ENCODE assay signal across 29 mouse cellular contexts in genomic region chr11:67972606-67973005, GRCm38 (mm10). TPM values are rescaled to one million over a fixed set of nuclear protein-coding genes. Genes with fewer than 3 reads are reported as not detected.
DNase-seq lines count a peak whose midpoint lies in the region; ATAC-seq lines count a peak whose summit lies in the region.
"Had no signal": no experiment of that assay in that cellular context is flagged by ENCODE, and none has a peak within 500 bp of the region (broad histone marks: within the 10 kb centered on the region; RNA-seq: fewer than 3 reads in every experiment).

No protein-coding gene starts in this region.

- no peak overlapping the region for H3K4me3 ChIP-seq in heart, embryonic 12.5 days
- H3K4me3 ChIP-seq in lung, embryonic 15.5 days: no peak overlapping the region
- no peak overlapping the region for H3K4me3 ChIP-seq in embryonic facial prominence, embryonic 15.5 days (replicated peaks)
- H3K4me3 ChIP-seq: hindbrain, embryonic 13.5 days; limb, embryonic 13.5 days; megakaryocyte, embryonic 14.5 days; midbrain, embryonic 12.5 days; neural tube, embryonic 13.5 days had no signal

- H3K9me3 ChIP-seq in heart, embryonic 12.5 days (replicated peaks): no peaks in the 10 kb centered on the region
- H3K9me3 ChIP-seq in lung, embryonic 15.5 days: no peaks in the 10 kb centered on the region
- no peaks in the 10 kb centered on the region for H3K9me3 ChIP-seq in embryonic facial prominence, embryonic 15.5 days (replicated peaks)
- H3K9me3 ChIP-seq: hindbrain, embryonic 13.5 days; limb, embryonic 13.5 days; megakaryocyte, embryonic 14.5 days; midbrain, embryonic 12.5 days; neural tube, embryonic 13.5 days had no signal

- intact Hi-C loops in heart, postnatal 25 days (cut with DNase I): no loop called here

- no peak overlapping the region for H3K4me2 ChIP-seq in heart, embryonic 12.5 days
- H3K4me2 ChIP-seq in lung, embryonic 15.5 days: no peak overlapping the region
- H3K4me2 ChIP-seq in embryonic facial prominence, embryonic 15.5 days (replicated peaks): no peak overlapping the region
- H3K4me2 ChIP-seq: hindbrain, embryonic 13.5 days; limb, embryonic 13.5 days; liver, embryonic 11.5 days; midbrain, embryonic 12.5 days; neural tube, embryonic 13.5 days had no signal

- peak overlapping the region; percentile 92 for H3K27ac ChIP-seq in heart, embryonic 12.5 days (ENCODE audit: poor library complexity, severe bottlenecking)
- peak overlapping the region; percentile 42 for H3K27ac ChIP-seq in lung, embryonic 15.5 days
- peak overlapping the region; percentile 39; the same call in 1 of the 2 replicates for H3K27ac ChIP-seq in embryonic facial prominence, embryonic 15.5 days (replicated peaks)
- H3K27ac ChIP-seq: hindbrain, embryonic 13.5 days; kidney, postnatal 0 days; limb, embryonic 13.5 days; midbrain, embryonic 12.5 days; neural tube, embryonic 13.5 days had no signal

- H3K36me3 ChIP-seq in heart, embryonic 12.5 days: peaks cover 21% of the 10 kb centered on the region
- 0 out of 2 replicates have a peak, but pooled peaks cover 4% of the 10 kb centered on the region for H3K36me3 ChIP-seq in lung, embryonic 15.5 days
- H3K36me3 ChIP-seq in embryonic facial prominence, embryonic 15.5 days: no peaks in the 10 kb centered on the region

- DNase-seq in heart, postnatal 25 days (ENCODE audit: low spot score): no peak
- DNase-seq in lung, postnatal 14 days: no peak
- peak; percentile 67 for DNase-seq in Muller cell, postnatal 12 days (ENCODE audit: inconsistent ontology term)
- DNase-seq in thymus, adult 18-20 months: no peak
- DNase-seq: adrenal gland, postnatal 25 days; cerebellum, adult 11-12 months; cerebellum, adult 9-11 months; embryo, embryonic 11 days; gastrocnemius, postnatal 25 days; kidney, adult 8-10 months; kidney, postnatal 4 days; right cerebral cortex, postnatal 14 days; thymus, adult 2 months; thymus, postnatal 36 days had no signal

- H3K27me3 ChIP-seq in heart, embryonic 12.5 days (replicated peaks): no peaks in the 10 kb centered on the region
- H3K27me3 ChIP-seq in lung, embryonic 15.5 days: no peaks in the 10 kb centered on the region
- H3K27me3 ChIP-seq in embryonic facial prominence, embryonic 15.5 days: no peaks in the 10 kb centered on the region
- H3K27me3 ChIP-seq: hindbrain, embryonic 13.5 days; limb, embryonic 13.5 days; megakaryocyte, embryonic 14.5 days; midbrain, embryonic 12.5 days; neural tube, embryonic 13.5 days had no signal

- H3K4me1 ChIP-seq in heart, embryonic 12.5 days (replicated peaks): peaks cover 18% of the 10 kb centered on the region
- peaks cover 14% of the 10 kb centered on the region; the same call in 1 of the 2 replicates for H3K4me1 ChIP-seq in lung, embryonic 15.5 days
- peaks cover 11% of the 10 kb centered on the region for H3K4me1 ChIP-seq in embryonic facial prominence, embryonic 15.5 days

- no peak; the same call in 1 of the 2 replicates for ATAC-seq in heart, embryonic 12.5 days (ENCODE audit: insufficient number of reproducible peaks, low FRiP score)
- no peak for ATAC-seq in lung, embryonic 15.5 days (ENCODE audit: borderline replicate concordance, extremely low read depth, low FRiP score, low TSS enrichment)
- no peak for ATAC-seq in embryonic facial prominence, embryonic 15.5 days (ENCODE audit: insufficient number of reproducible peaks, low FRiP score, low TSS enrichment, low read depth)
- ATAC-seq: CD4-positive, CD25-positive, alpha-beta regulatory T cell, adult 4 months; forebrain, embryonic 14.5 days; intestine, embryonic 16.5 days had no signal

- no peak overlapping the region for H3K9ac ChIP-seq in heart, embryonic 12.5 days
- no peak overlapping the region for H3K9ac ChIP-seq in lung, embryonic 15.5 days
- H3K9ac ChIP-seq in embryonic facial prominence, embryonic 15.5 days: no peak overlapping the region
- H3K9ac ChIP-seq: hindbrain, embryonic 13.5 days; limb, embryonic 13.5 days; midbrain, embryonic 12.5 days; neural tube, embryonic 13.5 days had no signal

- WGBS in heart, embryonic 12.5 days: 37% methylated on average over 1 of the region's 1 CpGs
- WGBS in lung, embryonic 15.5 days: 75% methylated on average over 1 of the region's 1 CpGs
- WGBS in embryonic facial prominence, embryonic 15.5 days: 29% methylated on average over 1 of the region's 1 CpGs

RNA-seq across cellular contexts. Expression of gene Stx8, which starts 6.6 kb away (rescaled TPM):
- polyA plus RNA-seq in heart, embryonic 12.5 days (2016; fragmentation: Nextera tagmentation; extraction: Ambion mirVana): 58.2 and 61.9 TPM in 2 replicates
- total RNA-seq in heart, postnatal 25 days (2021): 10 to 100 TPM; 26.7 to 30.1 TPM
- polyA plus RNA-seq in lung, embryonic 15.5 days (2015; fragmentation: Nextera tagmentation; extraction: Ambion mirVana): 52.1 and 54.7 TPM in 2 replicates
- polyA plus RNA-seq in embryonic facial prominence, embryonic 15.5 days (2015; fragmentation: Nextera tagmentation; extraction: Ambion mirVana): 56.1 and 60.6 TPM in 2 replicates

RNA-seq across cellular contexts. Expression of gene Cfap52, which starts 7.2 kb away (rescaled TPM):
- polyA plus RNA-seq in heart, embryonic 12.5 days (2016; fragmentation: Nextera tagmentation; extraction: Ambion mirVana): 0.18 and 0.27 TPM in 2 replicates
- total RNA-seq in heart, postnatal 25 days (2021): not detected
- 4.0 and 6.1 TPM in 2 replicates for polyA plus RNA-seq in lung, embryonic 15.5 days (2015; fragmentation: Nextera tagmentation; extraction: Ambion mirVana)
- 9.1 and 21.4 TPM in 2 replicates for polyA plus RNA-seq in embryonic facial prominence, embryonic 15.5 days (2015; fragmentation: Nextera tagmentation; extraction: Ambion mirVana)
- total RNA-seq: adrenal gland, adult 18-20 months; adrenal gland, postnatal 25 days had no signal
- polyA plus RNA-seq: CD4-positive, CD25-positive, alpha-beta regulatory T cell, adult 4 months; liver, embryonic 11.5 days; liver, embryonic 16.5 days had no signal

RNA-seq across cellular contexts. Expression of gene Usp43, which starts 50.7 kb away (rescaled TPM):
- polyA plus RNA-seq in heart, embryonic 12.5 days (2016; fragmentation: Nextera tagmentation; extraction: Ambion mirVana): 0.60 TPM in 2 replicates
- 1 to 10 TPM; 2.0 to 2.8 TPM for total RNA-seq in heart, postnatal 25 days (2021)
- 3.2 and 3.7 TPM in 2 replicates for polyA plus RNA-seq in lung, embryonic 15.5 days (2015; fragmentation: Nextera tagmentation; extraction: Ambion mirVana)
- 2.1 and 3.6 TPM in 2 replicates for polyA plus RNA-seq in embryonic facial prominence, embryonic 15.5 days (2015; fragmentation: Nextera tagmentation; extraction: Ambion mirVana)
- polyA plus RNA-seq: CD4-positive, CD25-positive, alpha-beta regulatory T cell, adult 4 months had no signal

Comparison
In these comparisons a context has a peak if more than half of its experiments do, and no peak if none do; other contexts are left out.
1. H3K27ac ChIP-seq: peak in every context shown above with its lines; median percentile 92 in heart, embryonic 12.5 days; 42 in lung, embryonic 15.5 days; 39 in embryonic facial prominence, embryonic 15.5 days.